Comparison of ENCODE assay signal across 21 mouse cellular contexts in genomic region chr10:108292651-108293050, GRCm38 (mm10). TPM values are rescaled to one million over a fixed set of nuclear protein-coding genes. Genes with fewer than 3 reads are reported as not detected.
DNase-seq lines count a peak whose midpoint lies in the region; ATAC-seq and TF ChIP-seq lines count a peak whose summit lies in the region.
"Had no signal": no experiment of that assay in that cellular context is flagged by ENCODE, and none has a peak within 500 bp of the region (broad histone marks: within the 10 kb centered on the region; RNA-seq: fewer than 3 reads in every experiment).

No protein-coding gene starts in this region.

- H3K9me3 ChIP-seq in ES-Bruce4 (replicated peaks; ENCODE audit: control insufficient read depth, insufficient read depth, low read length, poor library complexity, severe bottlenecking), result no peaks in the 10 kb centered on the region
- no peaks in the 10 kb centered on the region for H3K9me3 ChIP-seq in midbrain, embryonic 14.5 days (ENCODE audit: control insufficient read depth, low read length)
- H3K9me3 ChIP-seq: embryonic facial prominence, embryonic 10.5 days; embryonic facial prominence, embryonic 12.5 days; forebrain, embryonic 13.5 days; forebrain, embryonic 15.5 days; G1E had no signal

- no peak overlapping the region for H3K4me2 ChIP-seq in midbrain, embryonic 14.5 days (ENCODE audit: low read length)
- H3K4me2 ChIP-seq: embryonic facial prominence, embryonic 12.5 days; forebrain, embryonic 13.5 days; forebrain, embryonic 15.5 days had no signal

- H3K4me3 ChIP-seq in ES-Bruce4 (ENCODE audit: low read depth, low read length), result no peak overlapping the region
- no peak overlapping the region for H3K4me3 ChIP-seq in midbrain, embryonic 14.5 days (replicated peaks; ENCODE audit: low read depth, low read length)
- H3K4me3 ChIP-seq: embryonic facial prominence, embryonic 10.5 days; embryonic facial prominence, embryonic 12.5 days; forebrain, embryonic 13.5 days; forebrain, embryonic 15.5 days had no signal

- peak overlapping the region; percentile 64; the same call in 1 of the 2 replicates for H3K27ac ChIP-seq in ES-Bruce4 (ENCODE audit: insufficient read depth, low read length)
- H3K27ac ChIP-seq in midbrain, embryonic 14.5 days (replicated peaks; ENCODE audit: low read depth, low read length), result no peak overlapping the region
- H3K27ac ChIP-seq: embryonic facial prominence, embryonic 10.5 days; embryonic facial prominence, embryonic 12.5 days; forebrain, embryonic 13.5 days; forebrain, embryonic 15.5 days had no signal

- TF ChIP-seq CTCF in ES-Bruce4 (IDR thresholded peaks at IDR 0.05; ENCODE audit: low read depth, low read length), result no peak

- peak overlapping the region; percentile 34; the same call in 1 of the 2 replicates for H3K9ac ChIP-seq in ES-Bruce4 (ENCODE audit: low read depth, poor library complexity, severe bottlenecking)
- no peak overlapping the region for H3K9ac ChIP-seq in midbrain, embryonic 14.5 days (replicated peaks; ENCODE audit: low read length)
- H3K9ac ChIP-seq: embryonic facial prominence, embryonic 12.5 days; forebrain, embryonic 13.5 days; forebrain, embryonic 15.5 days; forebrain, postnatal 0 days had no signal

- TF ChIP-seq EP300 in ES-Bruce4 (IDR thresholded peaks at IDR 0.05; ENCODE audit: insufficient read depth, low read depth, low read length), result no peak

- WGBS in midbrain, embryonic 14.5 days, result 83% methylated on average over 4 of the region's 4 CpGs

- no peak for ATAC-seq in inflammation-experienced regulatory T-cells, adult 6 months
- ATAC-seq in midbrain, embryonic 14.5 days (ENCODE audit: low FRiP score, low TSS enrichment), result no peak
- ATAC-seq: activated CD4-positive, CD25-positive, alpha-beta regulatory T cell, adult 4 months; forebrain, embryonic 13.5 days; forebrain, embryonic 15.5 days; forebrain, postnatal 0 days had no signal

- no peaks in the 10 kb centered on the region for H3K36me3 ChIP-seq in ES-Bruce4 (ENCODE audit: control insufficient read depth, insufficient read depth, low read length, poor library complexity, severe bottlenecking)
- H3K36me3 ChIP-seq in midbrain, embryonic 14.5 days (ENCODE audit: control insufficient read depth, insufficient read depth, low read length), result no peaks in the 10 kb centered on the region
- H3K36me3 ChIP-seq: embryonic facial prominence, embryonic 10.5 days; embryonic facial prominence, embryonic 12.5 days; forebrain, embryonic 15.5 days; G1E had no signal

- H3K4me1 ChIP-seq in ES-Bruce4 (ENCODE audit: control insufficient read depth, insufficient read depth, low read length), result peaks cover 2% of the 10 kb centered on the region
- no peaks in the 10 kb centered on the region for H3K4me1 ChIP-seq in midbrain, embryonic 14.5 days (ENCODE audit: control insufficient read depth, insufficient read depth, low read length)
- H3K4me1 ChIP-seq: embryonic facial prominence, embryonic 12.5 days; forebrain, embryonic 13.5 days; forebrain, embryonic 15.5 days had no signal

- DNase-seq in R1 (ENCODE audit: low read depth, low spot score), result peak; percentile 70
- no peak for DNase-seq in kidney, postnatal 14 days
- DNase-seq in midbrain, embryonic 14.5 days, result no peak
- DNase-seq: adrenal gland, adult 8-10 months; adrenal gland, postnatal 14 days; adrenal gland, postnatal 36 days; cerebellum, adult 11-12 months; cerebellum, adult 2 months; cerebellum, adult 9-10 months; cerebellum, postnatal 10 days; cerebellum, postnatal 25 days; forebrain, postnatal 0 days had no signal

- H3K27me3 ChIP-seq in ES-Bruce4 (ENCODE audit: control insufficient read depth, insufficient read depth, low read length, poor library complexity, severe bottlenecking), result no peaks in the 10 kb centered on the region
- H3K27me3 ChIP-seq in midbrain, embryonic 14.5 days (ENCODE audit: control insufficient read depth, insufficient read depth, low read length), result no peaks in the 10 kb centered on the region
- H3K27me3 ChIP-seq: embryonic facial prominence, embryonic 12.5 days; forebrain, embryonic 13.5 days; forebrain, embryonic 15.5 days; Patski had no signal

- no peak for TF ChIP-seq POLR2A in ES-Bruce4 (IDR thresholded peaks at IDR 0.05; ENCODE audit: insufficient read depth, low read length)

RNA-seq across cellular contexts. Expression of gene Pawr, which starts 39.3 kb away (rescaled TPM):
- polyA plus RNA-seq in ES-Bruce4 (2011; ENCODE audit: insufficient read depth, insufficient read length, low read depth, missing spikeins), result 157 and 164 TPM in 2 replicates
- polyA plus RNA-seq in inflammation-experienced regulatory T-cells, adult 6 months (2017; shearing (Covaris generic)), result under 1 TPM in 1 of 3 experiments, not detected in 2; 0.44 TPM
- 2.2 and 2.7 TPM in 2 replicates for polyA plus RNA-seq in midbrain, embryonic 14.5 days (2014; fragmentation: Nextera tagmentation; extraction: Ambion mirVana)
- polyA plus RNA-seq: activated CD4-positive, CD25-positive, alpha-beta regulatory T cell, adult 4 months had no signal

Comparison
In these comparisons a context has a peak if more than half of its experiments do, and no peak if none do; other contexts are left out.
1. RNA of gene Pawr, which starts 39.3 kb away (polyA plus RNA-seq): 157 to 164 TPM in ES-Bruce4; 2.2 to 2.7 TPM in midbrain, embryonic 14.5 days and 0.44 TPM in inflammation-experienced regulatory T-cells, adult 6 months; every median in the first group is over 10 times any median in the second.